Mouse (Mus musculus) midbrain, embryonic 14.5 days (tissue): ENCODE results near the gene Rps6. TPM values are rescaled to one million over a fixed set of nuclear protein-coding genes. Genes with fewer than 3 reads are reported as not detected.

Experiments used
- ATAC-seq: fragments of 200-750 bp; cut with Nextera tagmentation; 2 replicates; pipeline ENCODE4 v1.8.0; 2017; ENCODE audit warnings: moderate number of reproducible peaks, moderate library complexity; ENCODE audit not compliant: low FRiP score, low TSS enrichment
- DNase-seq: peaks from one replicate; pipeline ENCODE4 v3.0.0-alpha.2; 2015
- H3K27ac ChIP-seq: fragments of 300-500 bp; sonication (generic); replicated peaks from 2 replicates; pipeline ENCODE4 v1.5.1; 2014; ENCODE audit warnings: mild to moderate bottlenecking, low read depth, low read length, moderate library complexity
- H3K27me3 ChIP-seq: fragments of 300-500 bp; sonication (generic); 2 replicates; pipeline ENCODE4 v1.6.1; 2014; ENCODE audit warnings: low read length, control low read depth, mixed read lengths; ENCODE audit not compliant: control insufficient read depth, insufficient read depth
- H3K36me3 ChIP-seq: fragments of 300-500 bp; sonication (generic); 2 replicates; pipeline ENCODE4 v1.6.1; 2014; ENCODE audit warnings: low read length, control low read depth; ENCODE audit not compliant: control insufficient read depth, insufficient read depth
- H3K4me1 ChIP-seq: fragments of 300-500 bp; sonication (generic); 2 replicates; pipeline ENCODE4 v1.6.1; 2014; ENCODE audit warnings: mild to moderate bottlenecking, antibody characterized with exemption, low read length, control low read depth; ENCODE audit not compliant: control insufficient read depth, insufficient read depth
- H3K4me2 ChIP-seq: fragments of 300-500 bp; sonication (generic); 2 replicates; pipeline ENCODE4 v1.6.1; 2014; ENCODE audit warnings: mild to moderate bottlenecking, low read length, moderate library complexity
- H3K4me3 ChIP-seq: fragments of 300-500 bp; sonication (generic); replicated peaks from 2 replicates; pipeline ENCODE4 v1.5.1; 2014; ENCODE audit warnings: low read depth, low read length
- H3K9ac ChIP-seq: fragments of 300-500 bp; sonication (generic); replicated peaks from 2 replicates; pipeline ENCODE4 v1.6.1; 2014; ENCODE audit warnings: mild to moderate bottlenecking, low read length, moderate library complexity
- H3K9me3 ChIP-seq: fragments of 300-500 bp; sonication (generic); 2 replicates; pipeline ENCODE4 v1.6.1; 2016; ENCODE audit warnings: low read length, control low read depth, mixed read lengths; ENCODE audit not compliant: control insufficient read depth
- WGBS: fragments of 180-500 bp; shearing (Covaris S2); extraction: QIAGEN DNeasy Blood & Tissue Kit; methylation state at CpG from one replicate; pipeline ENCODE4 v1.1.7; 2014; 5-methylcytosine and 5-hydroxymethylcytosine counted together
- polyA plus RNA-seq: library from polyadenylated mRNA; unstranded; fragments of >200 nt; fragmentation: Nextera tagmentation; extraction: Ambion mirVana; gene quantifications from 2 replicates; pipeline ENCODE4 v1.2.1, GENCODE M21; 2014

Rps6 gene
- polyA plus RNA-seq, 1 experiment from 2014 or later, result 486 TPM

DNA sequence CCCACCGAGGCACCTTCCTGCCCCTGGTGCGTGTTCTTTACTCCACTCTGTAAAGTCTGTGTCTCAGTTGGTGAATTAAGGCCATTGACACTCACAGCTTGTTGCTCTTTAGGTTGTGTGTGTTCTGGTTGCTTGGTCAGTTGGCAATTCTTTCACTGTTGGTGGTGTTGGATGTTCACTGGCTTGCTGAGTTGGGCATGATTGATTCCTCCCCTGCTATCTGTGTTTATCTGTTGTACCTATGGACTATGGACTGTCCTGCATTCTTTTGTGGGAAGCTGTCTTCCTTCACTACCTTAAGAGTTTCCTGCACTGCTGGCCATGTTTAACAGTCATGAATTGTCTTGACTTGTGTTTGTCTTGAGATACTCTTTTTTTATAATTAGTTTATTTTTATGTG, 25.3 kb downstream of the Rps6 start:
- ATAC-seq, result no peak

DNA sequence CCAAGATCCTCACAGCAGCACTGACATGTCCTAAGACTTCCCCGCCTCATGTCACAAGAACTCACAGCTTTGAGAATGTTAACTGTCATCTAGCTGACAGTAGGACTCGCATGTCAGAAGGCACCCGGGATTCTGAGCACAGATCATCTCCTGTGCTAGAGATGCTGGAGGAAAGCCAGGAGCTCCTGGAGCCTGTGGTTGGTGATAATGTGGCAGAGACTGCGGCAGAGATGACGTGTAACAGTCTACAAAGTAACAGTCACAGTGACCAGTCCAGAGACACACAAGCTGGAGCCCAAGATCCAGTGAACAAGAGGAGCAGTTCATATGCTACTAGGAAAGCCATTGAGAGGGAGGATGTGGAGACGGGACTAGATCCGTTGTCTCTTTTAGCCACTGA, 32.1 kb downstream of the Rps6 start:
- Histone ChIP-seq H3K4me1 (no peaks in the 10 kb centered on the region), H3K9me3 (no peaks in the 10 kb centered on the region), H3K27me3 (no peaks in the 10 kb centered on the region), H3K36me3 (peaks cover 53% of the 10 kb centered on the region), H3K4me2 (no peak overlapping the region), H3K27ac (no peak overlapping the region), H3K9ac (no peak overlapping the region), H3K4me3 (no peak overlapping the region)
- DNase-seq (no peak), ATAC-seq (no peak)
- WGBS, result 94% methylated on average over 7 of the region's 7 CpGs

More for the DNA sequence above, 25.3 kb downstream of the Rps6 start:
- no peaks in the 10 kb centered on the region for H3K9me3 ChIP-seq
- no peak overlapping the region for H3K4me2 ChIP-seq
- no peak overlapping the region for H3K9ac ChIP-seq
- H3K36me3 ChIP-seq, result peaks cover 29% of the 10 kb centered on the region
- no peak for DNase-seq
- H3K27me3 ChIP-seq, result no peaks in the 10 kb centered on the region
- WGBS, result 100% methylated on average over 2 of the region's 2 CpGs
- H3K4me3 ChIP-seq, result no peak overlapping the region
- no peaks in the 10 kb centered on the region for H3K4me1 ChIP-seq
- no peak overlapping the region for H3K27ac ChIP-seq

- Histone ChIP-seq H3K4me3 (no peak overlapping the region), H3K9me3 (no peaks in the 10 kb centered on the region), H3K27me3 (no peaks in the 10 kb centered on the region), H3K9ac (no peak overlapping the region), H3K27ac (no peak overlapping the region), H3K36me3 (peaks cover 44% of the 10 kb centered on the region), H3K4me1 (no peaks in the 10 kb centered on the region), H3K4me2 (no peak overlapping the region)
- WGBS, result 82% methylated on average over 2 of the region's 2 CpGs
- DNase-seq (peak; percentile 71), ATAC-seq (no peak)
Measured at GRCm38 (mm10) chr4:86823169-86823568, 34.0 kb downstream of the Rps6 start.

DNA sequence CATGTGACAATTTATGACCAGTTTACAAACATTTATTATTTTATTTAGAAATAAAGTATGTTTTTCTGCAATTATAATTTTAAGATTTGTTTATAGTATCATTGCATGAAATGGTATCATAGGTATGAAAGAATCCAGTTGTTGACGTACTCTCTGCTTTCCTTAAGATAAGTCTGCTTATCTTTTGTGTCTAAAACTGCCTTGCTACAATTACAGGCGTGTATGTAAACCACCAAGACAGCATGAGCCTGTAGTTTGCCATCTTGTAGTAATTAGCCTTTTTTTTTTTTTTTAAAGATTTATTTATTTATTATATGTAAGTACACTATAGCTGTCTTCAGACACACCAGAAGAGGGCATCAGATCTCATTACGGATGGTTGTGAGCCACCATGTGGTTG, 42.4 kb downstream of the Rps6 start:
- WGBS, result 96% methylated on average over 2 of the region's 3 CpGs

GRCm38 (mm10) chr4:86810604-86811003, 46.6 kb downstream of the Rps6 start:
- Histone ChIP-seq H3K9ac (no peak overlapping the region), H3K27me3 (no peaks in the 10 kb centered on the region), H3K4me3 (no peak overlapping the region), H3K36me3 (peaks cover 22% of the 10 kb centered on the region; the same call in 1 of the 2 replicates), H3K27ac (no peak overlapping the region), H3K4me2 (no peak overlapping the region), H3K9me3 (no peaks in the 10 kb centered on the region), H3K4me1 (no peaks in the 10 kb centered on the region)
- ATAC-seq (no peak), DNase-seq (peak; percentile 51)
- WGBS, result 54% methylated on average over 2 of the region's 2 CpGs

More for the DNA sequence above, 42.4 kb downstream of the Rps6 start:
- H3K36me3 ChIP-seq, result peaks cover 10% of the 10 kb centered on the region; the same call in 1 of the 2 replicates
- H3K27me3 ChIP-seq, result no peaks in the 10 kb centered on the region
- no peak for DNase-seq
- no peak for ATAC-seq
- H3K4me3 ChIP-seq, result no peak overlapping the region
- H3K9me3 ChIP-seq, result no peaks in the 10 kb centered on the region
- H3K9ac ChIP-seq, result no peak overlapping the region
- no peaks in the 10 kb centered on the region for H3K4me1 ChIP-seq
- no peak overlapping the region for H3K4me2 ChIP-seq
- no peak overlapping the region for H3K27ac ChIP-seq

Other genes starting within 250 kb of the Rps6 start
- 6.2 and 9.8 TPM in 2 replicates for gene Haus6, start 245.4 kb downstream of the Rps6 start, polyA plus RNA-seq
- 30.9 and 41.3 TPM in 2 replicates for gene Plin2, start 187.4 kb downstream of the Rps6 start, polyA plus RNA-seq
- 3.9 and 5.1 TPM in 2 replicates for gene Dennd4c, start 108.9 kb downstream of the Rps6 start, polyA plus RNA-seq
- gene Acer2, start 17.0 kb upstream of the Rps6 start, polyA plus RNA-seq, result 22.5 and 26.8 TPM in 2 replicates